Mouse (Mus musculus): Measurements from ENCODE around the gene Tma7.

DNA sequence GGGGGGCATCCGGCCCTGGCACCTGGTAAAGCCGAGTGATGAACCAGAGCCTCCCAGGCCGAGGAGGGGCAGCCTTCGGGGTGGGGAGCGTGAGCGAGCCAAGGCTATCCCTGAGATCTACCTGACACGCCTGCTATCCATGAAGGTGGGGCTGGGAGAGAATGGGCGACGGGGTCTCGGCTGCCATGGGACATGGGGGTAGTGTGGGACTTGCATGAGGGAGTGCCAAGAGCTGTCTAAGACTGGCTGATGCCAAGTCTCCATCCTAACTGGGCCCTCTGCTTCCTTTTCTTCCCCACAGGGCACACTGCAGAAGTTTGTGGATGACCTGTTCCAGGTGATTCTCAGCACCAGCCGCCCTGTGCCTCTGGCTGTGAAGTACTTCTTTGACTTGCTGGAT is 31.9 kb upstream of the Tma7 start:
- TF ChIP-seq CTCF (conservative IDR thresholded peaks at IDR 0.05; ENCODE audit: insufficient read depth, insufficient read length, low read depth, low read length): no peak
- TF ChIP-seq POLR2A (IDR thresholded peaks at IDR 0.05; ENCODE audit: low read depth, low read length): no peak
